Mouse (Mus musculus) limb, embryonic 11.5 days (tissue): ENCODE measurements at regions not wholly inside any gene's neighbourhood (a gene's known extent, or its start where the extent isn't known, plus 50 kb on each side); places are given as distances from the start of the nearest gene placed in this dataset.

ENCODE experiments used
- ATAC-seq: fragments of 200-750 bp; cut with Nextera tagmentation; 2 replicates; pipeline ENCODE4 v1.8.0; 2017; ENCODE audit warnings: low read depth; ENCODE audit not compliant: insufficient number of reproducible peaks, low FRiP score, low TSS enrichment
- DNase-seq: peaks from one replicate; pipeline ENCODE4 v3.0.0-alpha.2; 2015; ENCODE audit warnings: low spot score
- H3K27ac ChIP-seq: fragments of 300-500 bp; sonication (generic); replicated peaks from 2 replicates; pipeline ENCODE4 v1.5.1; 2014; ENCODE audit warnings: low read depth, mild to moderate bottlenecking, low read length
- H3K27me3 ChIP-seq: fragments of 300-500 bp; sonication (generic); 2 replicates; pipeline ENCODE4 v1.6.1; 2014; ENCODE audit warnings: mild to moderate bottlenecking, low read length, mixed read lengths; ENCODE audit not compliant: control insufficient read depth, insufficient read depth
- H3K36me3 ChIP-seq: fragments of 300-500 bp; sonication (generic); 2 replicates; pipeline ENCODE4 v1.6.1; 2014; ENCODE audit warnings: mild to moderate bottlenecking, low read length, moderate library complexity, mixed read lengths; ENCODE audit not compliant: control insufficient read depth, insufficient read depth
- H3K4me1 ChIP-seq: fragments of 300-500 bp; sonication (generic); 2 replicates; pipeline ENCODE4 v1.6.1; 2014; ENCODE audit warnings: low read length, mixed read lengths; ENCODE audit not compliant: control insufficient read depth, insufficient read depth
- H3K4me2 ChIP-seq: fragments of 300-500 bp; sonication (generic); 2 replicates; pipeline ENCODE4 v1.6.1; 2014; ENCODE audit warnings: low read depth, mild to moderate bottlenecking, moderate library complexity; ENCODE audit not compliant: severe bottlenecking
- H3K4me3 ChIP-seq: fragments of 300-500 bp; sonication (generic); 2 replicates; pipeline ENCODE4 v1.5.1; 2014; ENCODE audit warnings: low read depth, low read length
- H3K9ac ChIP-seq: fragments of 300-500 bp; sonication (generic); 2 replicates; pipeline ENCODE4 v1.6.1; 2014; ENCODE audit warnings: mild to moderate bottlenecking, low read length
- H3K9me3 ChIP-seq: fragments of 300-500 bp; sonication (generic); 2 replicates; pipeline ENCODE4 v1.6.1; 2016; ENCODE audit warnings: low read length; ENCODE audit not compliant: control insufficient read depth
- WGBS: fragments of 180-500 bp; shearing (Covaris S2); extraction: QIAGEN DNeasy Blood & Tissue Kit; methylation state at CpG from one replicate; pipeline ENCODE4 v1.1.7; 2014; 5-methylcytosine and 5-hydroxymethylcytosine counted together

GRCm38 (mm10) chr16:23669651-23670050 is 149.0 kb upstream of the Masp1 start:
- Histone ChIP-seq H3K36me3 (no peaks in the 10 kb centered on the region), H3K27me3 (no peaks in the 10 kb centered on the region), H3K4me2 (no peak overlapping the region), H3K9ac (no peak overlapping the region), H3K9me3 (no peaks in the 10 kb centered on the region), H3K27ac (no peak overlapping the region), H3K4me1 (no peaks in the 10 kb centered on the region), H3K4me3 (no peak overlapping the region)
- ATAC-seq (no peak), DNase-seq (no peak)
- WGBS = 90% methylated on average over 4 of the region's 4 CpGs
